Mouse (Mus musculus) forebrain, embryonic 16.5 days (tissue): Measurements from ENCODE around the gene Notch4. TPM values are rescaled to one million over a fixed set of nuclear protein-coding genes. Genes with fewer than 3 reads are reported as not detected.

Experiments used
- ATAC-seq: fragments of 200-750 bp; cut with Nextera tagmentation; 2 replicates; pipeline ENCODE4 v1.8.0; 2017; ENCODE audit warnings: mild to moderate bottlenecking, moderate library complexity
- H3K27ac ChIP-seq: fragments of 300-500 bp; sonication (generic); 2 replicates; pipeline ENCODE4 v1.5.1; 2014; ENCODE audit warnings: low read length, control low read depth
- H3K27me3 ChIP-seq: fragments of 300-500 bp; sonication (generic); replicated peaks from 2 replicates; pipeline ENCODE4 v1.6.1; 2014; ENCODE audit warnings: low read length; ENCODE audit not compliant: control insufficient read depth, insufficient read depth
- H3K36me3 ChIP-seq: fragments of 300-500 bp; sonication (generic); 2 replicates; pipeline ENCODE4 v1.6.1; 2014; ENCODE audit not compliant: control insufficient read depth, insufficient read depth
- H3K4me1 ChIP-seq: fragments of 300-500 bp; sonication (generic); replicated peaks from 2 replicates; pipeline ENCODE4 v1.6.1; 2014; ENCODE audit warnings: low read length; ENCODE audit not compliant: control insufficient read depth, insufficient read depth
- H3K4me2 ChIP-seq: fragments of 300-500 bp; sonication (generic); 2 replicates; pipeline ENCODE4 v1.6.1; 2014; ENCODE audit warnings: mild to moderate bottlenecking, low read length, control low read depth
- H3K4me3 ChIP-seq: fragments of 300-500 bp; sonication (generic); replicated peaks from 2 replicates; pipeline ENCODE4 v1.5.1; 2014; ENCODE audit warnings: mild to moderate bottlenecking, low read length, control low read depth
- H3K9ac ChIP-seq: fragments of 300-500 bp; sonication (generic); replicated peaks from 2 replicates; pipeline ENCODE4 v1.6.1; 2014; ENCODE audit warnings: low read depth, low read length, control low read depth
- H3K9me3 ChIP-seq: fragments of 300-500 bp; sonication (generic); 2 replicates; pipeline ENCODE4 v1.6.1; 2016; ENCODE audit warnings: low read length; ENCODE audit not compliant: control insufficient read depth
- WGBS: fragments of 180-500 bp; shearing (Covaris S2); extraction: QIAGEN DNeasy Blood & Tissue Kit; methylation state at CpG from one replicate; pipeline ENCODE4 v1.1.7; 2014; 5-methylcytosine and 5-hydroxymethylcytosine counted together
- polyA plus RNA-seq: library from polyadenylated mRNA; unstranded; fragments of >200 nt; fragmentation: Nextera tagmentation; extraction: Ambion mirVana; gene quantifications from 2 replicates; pipeline ENCODE4 v1.2.1, GENCODE M21; 2015

The Notch4 gene
- polyA plus RNA-seq, 1 experiment from 2014 or later, result 5.6 TPM

DNA sequence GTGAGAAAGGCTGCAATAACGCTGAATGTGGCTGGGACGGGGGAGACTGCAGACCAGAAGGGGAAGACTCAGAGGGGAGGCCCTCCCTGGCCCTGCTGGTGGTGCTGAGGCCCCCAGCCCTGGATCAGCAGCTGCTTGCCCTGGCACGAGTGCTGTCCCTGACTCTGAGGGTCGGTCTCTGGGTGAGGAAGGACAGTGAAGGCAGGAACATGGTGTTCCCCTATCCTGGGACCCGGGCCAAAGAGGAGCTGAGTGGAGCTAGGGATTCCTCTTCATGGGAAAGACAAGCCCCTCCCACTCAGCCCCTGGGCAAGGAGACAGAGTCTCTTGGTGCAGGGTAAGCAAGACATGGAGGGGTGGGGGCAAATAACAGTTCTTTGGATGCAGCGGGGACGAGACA, 19.3 kb downstream of the Notch4 start:
- H3K9me3 ChIP-seq, result no peaks in the 10 kb centered on the region
- no peak overlapping the region for H3K9ac ChIP-seq
- no peak overlapping the region for H3K27ac ChIP-seq
- ATAC-seq, result no peak
- no peaks in the 10 kb centered on the region for H3K27me3 ChIP-seq
- H3K36me3 ChIP-seq, result no peaks in the 10 kb centered on the region
- peaks cover 18% of the 10 kb centered on the region for H3K4me1 ChIP-seq
- WGBS, result 59% methylated on average over 7 of the region's 7 CpGs
- H3K4me2 ChIP-seq, result no peak overlapping the region
- H3K4me3 ChIP-seq, result no peak overlapping the region

DNA sequence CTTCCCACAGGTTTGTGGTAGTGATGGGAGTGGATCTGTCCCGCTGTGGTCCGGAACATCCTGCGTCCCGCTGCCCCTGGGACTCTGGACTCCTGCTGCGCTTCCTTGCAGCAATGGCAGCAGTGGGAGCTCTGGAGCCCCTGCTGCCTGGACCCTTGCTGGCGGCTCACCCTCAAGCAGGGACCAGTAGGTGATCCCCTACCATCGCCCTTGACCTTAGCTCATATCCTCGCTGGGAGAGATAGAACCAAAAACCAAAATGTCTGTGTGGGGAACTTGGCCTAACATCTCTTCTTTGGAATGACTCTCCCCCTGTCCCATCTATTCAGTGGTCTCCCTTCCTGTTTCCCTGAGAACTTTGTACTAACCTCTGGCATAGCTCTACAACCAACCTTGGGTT, 19.8 kb downstream of the Notch4 start:
- Histone ChIP-seq H3K9ac (no peak overlapping the region), H3K36me3 (no peaks in the 10 kb centered on the region), H3K27ac (no peak overlapping the region), H3K4me3 (no peak overlapping the region), H3K4me2 (no peak overlapping the region), H3K9me3 (no peaks in the 10 kb centered on the region), H3K27me3 (no peaks in the 10 kb centered on the region), H3K4me1 (peaks cover 18% of the 10 kb centered on the region)
- WGBS, result 89% methylated on average over 8 of the region's 8 CpGs
- ATAC-seq, result no peak

DNA sequence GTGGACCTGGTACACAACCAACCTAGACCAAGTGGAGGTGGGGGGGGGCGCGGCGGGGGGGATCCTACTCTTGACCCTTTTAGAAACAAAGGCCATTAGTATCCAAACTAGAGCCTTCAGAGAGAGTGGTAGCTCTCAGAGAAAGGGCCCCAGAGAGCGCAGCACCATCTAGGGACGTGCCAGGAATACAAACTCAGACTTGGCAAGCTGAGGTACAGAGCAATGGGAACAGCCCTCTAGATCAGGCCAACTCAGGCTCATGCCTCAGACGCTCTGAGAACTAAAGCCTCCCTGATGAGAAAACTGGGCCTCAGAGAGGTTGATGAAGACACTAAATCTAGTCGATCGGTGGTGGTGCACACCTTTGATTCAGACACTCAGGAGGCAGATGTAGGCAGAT, 21.1 kb downstream of the Notch4 start:
- Histone ChIP-seq H3K36me3 (no peaks in the 10 kb centered on the region), H3K4me1 (peaks cover 18% of the 10 kb centered on the region), H3K9me3 (no peaks in the 10 kb centered on the region), H3K4me2 (no peak overlapping the region), H3K27ac (no peak overlapping the region), H3K9ac (no peak overlapping the region), H3K27me3 (no peaks in the 10 kb centered on the region), H3K4me3 (no peak overlapping the region)
- no peak for ATAC-seq
- 83% methylated on average over 8 of the region's 8 CpGs for WGBS

DNA sequence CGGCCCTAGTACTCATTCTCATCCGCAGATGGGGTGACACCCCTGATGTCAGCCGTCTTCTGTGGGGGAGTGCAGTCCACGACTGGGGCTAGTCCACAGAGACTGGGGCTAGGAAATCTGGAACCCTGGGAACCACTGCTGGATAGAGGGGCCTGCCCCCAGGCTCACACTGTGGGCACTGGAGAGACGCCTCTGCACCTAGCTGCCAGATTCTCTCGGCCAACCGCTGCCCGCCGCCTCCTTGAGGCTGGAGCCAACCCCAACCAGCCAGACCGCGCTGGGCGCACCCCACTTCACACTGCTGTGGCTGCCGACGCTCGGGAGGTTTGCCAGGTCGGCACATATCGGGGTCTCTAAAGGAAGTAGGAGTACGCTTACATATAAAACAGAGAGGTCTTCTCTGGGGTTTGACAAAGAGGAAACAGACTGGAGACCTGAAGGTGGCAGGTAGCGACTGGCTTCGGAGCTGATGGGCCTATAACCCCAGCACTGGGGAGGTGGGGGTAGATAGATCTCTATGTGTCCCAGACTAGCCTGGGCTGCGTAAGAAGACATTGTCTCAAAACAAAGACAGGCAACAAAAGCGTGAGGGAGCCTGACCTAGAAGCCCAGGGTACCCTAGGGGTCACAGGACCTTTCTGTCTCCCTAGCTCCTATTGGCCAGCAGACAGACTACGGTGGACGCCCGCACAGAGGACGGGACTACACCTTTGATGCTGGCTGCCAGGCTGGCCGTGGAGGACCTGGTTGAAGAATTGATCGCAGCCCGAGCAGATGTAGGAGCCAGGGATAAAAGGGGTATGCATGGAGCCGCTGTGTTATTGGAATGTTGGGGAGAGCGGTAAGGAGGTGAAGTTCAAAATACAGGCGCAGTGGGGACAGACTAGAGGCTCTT, 22.1 kb downstream of the Notch4 start:
- Histone ChIP-seq H3K4me1 (peaks cover 24% of the 10 kb centered on the region), H3K36me3 (no peaks in the 10 kb centered on the region), H3K4me2 (peak overlapping the region; percentile 91), H3K4me3 (peak overlapping the region; percentile 85), H3K27ac (peak overlapping the region; percentile 100), H3K9ac (peak overlapping the region; percentile 94), H3K9me3 (no peaks in the 10 kb centered on the region), H3K27me3 (no peaks in the 10 kb centered on the region)
- peak; percentile 1; the same call in 1 of the 2 replicates for ATAC-seq
- WGBS, result 12% methylated on average over 32 of the region's 32 CpGs

DNA sequence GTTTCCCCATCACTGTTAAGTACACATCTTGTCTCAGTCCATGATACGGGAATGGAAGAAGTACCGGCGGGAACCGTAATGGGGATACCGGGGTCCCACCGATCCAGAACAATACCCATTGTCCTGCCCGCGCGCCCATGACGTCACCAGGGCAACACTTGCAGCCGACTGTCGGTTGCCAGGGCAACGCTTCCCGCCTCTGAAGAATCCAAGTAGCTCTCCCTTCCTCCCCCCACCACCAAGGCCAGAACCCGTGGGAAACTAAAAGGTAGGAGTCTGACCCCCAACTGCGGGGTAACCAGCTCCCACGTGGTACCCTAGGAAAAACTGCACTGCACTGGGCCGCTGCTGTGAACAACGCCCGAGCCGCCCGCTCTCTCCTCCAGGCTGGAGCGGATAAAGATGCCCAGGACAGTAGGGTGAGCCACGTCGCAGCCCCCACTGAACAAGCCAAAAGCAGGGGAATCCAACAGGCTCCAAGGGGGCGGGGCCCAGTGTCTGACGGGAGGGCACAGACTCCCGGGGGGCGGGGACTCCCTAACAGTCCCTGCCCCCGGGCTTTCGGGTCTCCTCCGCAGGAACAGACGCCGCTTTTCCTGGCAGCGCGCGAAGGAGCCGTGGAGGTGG, 22.8 kb downstream of the Notch4 start:
- Histone ChIP-seq H3K9ac (peak overlapping the region; percentile 94), H3K27ac (peak overlapping the region; percentile 100), H3K36me3 (no peaks in the 10 kb centered on the region), H3K4me2 (peak overlapping the region; percentile 91), H3K4me3 (peak overlapping the region; percentile 85), H3K27me3 (no peaks in the 10 kb centered on the region), H3K4me1 (peaks cover 30% of the 10 kb centered on the region), H3K9me3 (no peaks in the 10 kb centered on the region)
- peak; percentile 81 for ATAC-seq
- under 1% methylated on average over 38 of the region's 38 CpGs for WGBS

DNA sequence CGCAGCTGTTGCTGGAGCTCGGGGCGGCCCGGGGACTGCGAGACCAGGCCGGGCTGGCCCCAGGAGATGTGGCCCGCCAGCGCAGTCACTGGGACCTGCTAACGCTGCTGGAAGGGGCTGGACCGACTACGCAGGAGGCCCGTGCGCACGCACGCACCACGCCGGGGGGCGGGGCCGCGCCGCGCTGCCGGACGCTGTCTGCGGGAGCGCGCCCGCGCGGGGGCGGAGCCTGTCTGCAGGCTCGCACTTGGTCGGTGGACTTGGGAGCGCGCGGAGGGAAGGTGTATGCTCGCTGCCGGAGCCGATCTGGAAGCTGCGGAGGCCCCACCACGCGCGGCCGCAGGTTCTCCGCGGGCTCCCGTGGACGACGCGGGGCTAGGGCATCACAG, 23.3 kb downstream of the Notch4 start:
- no peaks in the 10 kb centered on the region for H3K27me3 ChIP-seq
- peak overlapping the region; percentile 91 for H3K4me2 ChIP-seq
- no peaks in the 10 kb centered on the region for H3K36me3 ChIP-seq
- peak; percentile 85 for ATAC-seq
- WGBS, result under 1% methylated on average over 48 of the region's 50 CpGs
- H3K9ac ChIP-seq, result peak overlapping the region; percentile 94
- H3K4me3 ChIP-seq, result peak overlapping the region; percentile 85
- H3K27ac ChIP-seq, result peak overlapping the region; percentile 100
- H3K9me3 ChIP-seq, result no peaks in the 10 kb centered on the region
- H3K4me1 ChIP-seq, result peaks cover 30% of the 10 kb centered on the region

DNA sequence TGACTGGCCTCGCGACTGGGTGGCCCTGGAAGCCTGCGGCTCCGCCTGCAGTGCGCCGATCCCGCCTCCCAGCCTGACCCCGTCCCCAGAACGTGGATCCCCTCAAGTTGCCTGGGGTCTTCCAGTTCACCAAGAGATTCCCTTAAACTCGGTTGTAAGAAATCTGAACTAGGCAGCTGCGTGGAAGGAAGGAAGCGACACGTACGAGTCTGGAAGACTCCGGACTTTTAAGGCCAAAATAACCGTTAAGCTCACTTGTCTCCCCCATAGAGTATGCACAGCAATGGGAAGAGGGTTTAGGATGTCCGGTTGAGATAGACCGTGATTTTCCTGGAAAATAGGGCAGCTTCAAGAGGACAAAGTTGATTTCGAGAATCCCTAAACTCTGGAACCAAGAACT, 23.7 kb downstream of the Notch4 start:
- H3K4me2 ChIP-seq, result peak overlapping the region; percentile 91
- peak overlapping the region; percentile 94 for H3K9ac ChIP-seq
- no peaks in the 10 kb centered on the region for H3K9me3 ChIP-seq
- 3% methylated on average over 19 of the region's 19 CpGs for WGBS
- no peaks in the 10 kb centered on the region for H3K36me3 ChIP-seq
- peak overlapping the region; percentile 85 for H3K4me3 ChIP-seq
- peak overlapping the region; percentile 100 for H3K27ac ChIP-seq
- peaks cover 31% of the 10 kb centered on the region for H3K4me1 ChIP-seq
- ATAC-seq, result no peak
- no peaks in the 10 kb centered on the region for H3K27me3 ChIP-seq

DNA sequence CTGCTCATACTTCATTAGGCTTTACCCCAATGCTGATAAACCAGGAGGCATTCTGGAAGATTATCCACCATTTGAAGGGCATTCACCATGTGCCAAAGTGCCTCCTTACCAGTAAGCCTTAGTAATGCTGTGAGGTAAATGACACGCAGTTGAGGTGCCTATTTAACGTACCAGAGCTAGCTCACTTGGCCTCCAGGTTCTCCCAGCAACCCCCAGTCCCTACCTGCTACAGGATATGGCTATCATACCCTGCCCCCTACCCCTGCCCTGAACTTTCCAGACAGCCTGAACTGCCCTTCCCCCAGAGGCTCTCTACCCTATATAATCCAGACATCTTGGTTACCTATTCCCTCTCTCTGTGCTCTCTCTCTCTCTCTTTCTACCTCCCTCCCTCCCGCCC, 24.7 kb downstream of the Notch4 start:
- Histone ChIP-seq H3K4me3 (no peak overlapping the region), H3K9ac (no peak overlapping the region), H3K4me2 (no peak overlapping the region; the same call in 1 of the 2 replicates), H3K4me1 (peaks cover 40% of the 10 kb centered on the region), H3K9me3 (no peaks in the 10 kb centered on the region), H3K27ac (no peak overlapping the region), H3K27me3 (no peaks in the 10 kb centered on the region), H3K36me3 (no peaks in the 10 kb centered on the region)
- ATAC-seq, result no peak
- 54% methylated on average over 3 of the region's 3 CpGs for WGBS

DNA sequence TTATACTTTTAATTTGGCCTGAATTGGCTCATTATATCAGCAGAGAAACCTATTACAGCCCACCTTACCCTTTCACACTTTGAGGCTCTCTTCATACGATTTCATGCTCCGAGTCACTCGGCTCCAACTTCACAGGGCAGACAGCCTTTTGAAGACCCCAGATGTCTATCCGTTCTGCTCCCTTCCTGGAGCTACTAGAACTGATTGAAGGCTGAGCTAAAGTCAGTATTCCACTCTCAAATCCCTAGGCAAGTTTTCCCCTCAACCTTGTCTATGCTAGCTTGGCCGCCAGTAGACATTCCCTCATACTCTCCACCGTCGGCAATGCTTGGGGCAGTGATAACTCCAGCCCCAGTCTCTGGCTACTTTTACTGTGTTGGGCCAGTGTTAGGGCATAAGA, 25.1 kb downstream of the Notch4 start:
- ATAC-seq, result no peak
- Histone ChIP-seq H3K9ac (no peak overlapping the region), H3K4me1 (peaks cover 45% of the 10 kb centered on the region), H3K36me3 (no peaks in the 10 kb centered on the region), H3K27ac (no peak overlapping the region), H3K4me3 (no peak overlapping the region), H3K27me3 (no peaks in the 10 kb centered on the region), H3K4me2 (no peak overlapping the region), H3K9me3 (no peaks in the 10 kb centered on the region)
- 49% methylated on average over 7 of the region's 7 CpGs for WGBS
